Mouse (Mus musculus) midbrain, embryonic 15.5 days (tissue): ENCODE data around the gene Cc2d1a. TPM values are rescaled to one million over a fixed set of nuclear protein-coding genes. Genes with fewer than 3 reads are reported as not detected.

ENCODE experiments used
- ATAC-seq: fragments of 200-750 bp; cut with Nextera tagmentation; replicated peaks from 2 replicates; pipeline ENCODE4 v1.8.0; 2017; ENCODE audit warnings: moderate TSS enrichment
- H3K27ac ChIP-seq: fragments of 300-500 bp; sonication (generic); 2 replicates; pipeline ENCODE4 v1.5.1; 2015; ENCODE audit warnings: mild to moderate bottlenecking, inconsistent platforms
- H3K27me3 ChIP-seq: fragments of 300-500 bp; sonication (generic); replicated peaks from 2 replicates; pipeline ENCODE4 v1.6.1; 2015; ENCODE audit warnings: inconsistent platforms
- H3K36me3 ChIP-seq: fragments of 300-500 bp; sonication (generic); replicated peaks from 2 replicates; pipeline ENCODE4 v1.6.1; 2015; ENCODE audit warnings: inconsistent platforms
- H3K4me1 ChIP-seq: fragments of 300-500 bp; sonication (generic); 2 replicates; pipeline ENCODE4 v1.6.1; 2015; ENCODE audit warnings: inconsistent platforms
- H3K4me2 ChIP-seq: fragments of 300-500 bp; sonication (generic); 2 replicates; pipeline ENCODE4 v1.6.1; 2015; ENCODE audit warnings: inconsistent platforms, mild to moderate bottlenecking, moderate library complexity
- H3K4me3 ChIP-seq: fragments of 300-500 bp; sonication (generic); 2 replicates; pipeline ENCODE4 v1.5.1; 2015; ENCODE audit warnings: mild to moderate bottlenecking, inconsistent platforms
- H3K9ac ChIP-seq: fragments of 300-500 bp; sonication (generic); 2 replicates; pipeline ENCODE4 v1.6.1; 2015; ENCODE audit warnings: mild to moderate bottlenecking, inconsistent platforms
- H3K9me3 ChIP-seq: fragments of 300-500 bp; sonication (generic); 2 replicates; pipeline ENCODE4 v1.6.1; 2016; ENCODE audit warnings: inconsistent platforms
- WGBS: fragments of 180-500 bp; shearing (Covaris S2); methylation state at CpG from one replicate; pipeline ENCODE4 v1.1.7; 2015; ENCODE audit warnings: mixed read lengths; 5-methylcytosine and 5-hydroxymethylcytosine counted together
- polyA plus RNA-seq: library from polyadenylated mRNA; unstranded; fragments of >200 nt; fragmentation: Nextera tagmentation; extraction: Ambion mirVana; gene quantifications from 2 replicates; pipeline ENCODE4 v1.2.1, GENCODE M21; 2015

The Cc2d1a gene
- polyA plus RNA-seq, result 52.5 and 53.3 TPM in 2 replicates

- Histone ChIP-seq H3K9ac (peak within 1 kb of the TSS; percentile 78), H3K4me1 (peaks cover 27% of the 10 kb centered on the region), H3K4me2 (peak within 1 kb of the TSS; percentile 80), H3K27me3 (no peaks in the 10 kb centered on the region), H3K36me3 (peaks cover 15% of the 10 kb centered on the region), H3K27ac (peak within 1 kb of the TSS; percentile 61), H3K9me3 (no peaks in the 10 kb centered on the region), H3K4me3 (peak within 1 kb of the TSS; percentile 72)
- WGBS, result 18% methylated on average over 48 of the region's 49 CpGs
- peak; percentile 95 for ATAC-seq
Measured at GRCm38 (mm10) chr8:84147769-84148530, at the start of gene Cc2d1a, which contains the start of gene 4930432K21Rik. TSS of gene Cc2d1a (minus strand) at chr8:84147936. TSS of gene 4930432K21Rik (plus strand) at chr8:84148025.

GRCm38 (mm10) chr8:84197141-84197921 is 49.6 kb upstream of the Cc2d1a start:
- H3K27ac ChIP-seq, result peak overlapping the region; percentile 77
- peaks cover 16% of the 10 kb centered on the region for H3K27me3 ChIP-seq
- H3K4me3 ChIP-seq, result peak overlapping the region; percentile 50
- H3K4me2 ChIP-seq, result peak overlapping the region; percentile 76
- H3K4me1 ChIP-seq, result peaks cover 41% of the 10 kb centered on the region
- WGBS, result 2% methylated on average over 43 of the region's 43 CpGs
- no peaks in the 10 kb centered on the region for H3K36me3 ChIP-seq
- peak; percentile 18; the same call in 1 of the 2 replicates for ATAC-seq
- no peaks in the 10 kb centered on the region for H3K9me3 ChIP-seq
- peak overlapping the region; percentile 11 for H3K9ac ChIP-seq

- Histone ChIP-seq H3K9me3 (no peaks in the 10 kb centered on the region), H3K9ac (no peak overlapping the region), H3K27ac (no peak overlapping the region), H3K4me3 (no peak overlapping the region), H3K27me3 (no peaks in the 10 kb centered on the region; the same call in 1 of the 2 replicates), H3K36me3 (no peaks in the 10 kb centered on the region), H3K4me2 (no peak overlapping the region), H3K4me1 (peaks cover 28% of the 10 kb centered on the region)
- 66% methylated on average over 3 of the region's 3 CpGs for WGBS
- no peak for ATAC-seq
Measured at GRCm38 (mm10) chr8:84194224-84194743, 46.5 kb upstream of the Cc2d1a start.

GRCm38 (mm10) chr8:84193566-84193965 is 45.8 kb upstream of the Cc2d1a start:
- Histone ChIP-seq H3K4me1 (peaks cover 24% of the 10 kb centered on the region), H3K9ac (no peak overlapping the region), H3K36me3 (no peaks in the 10 kb centered on the region), H3K27me3 (no peaks in the 10 kb centered on the region; the same call in 1 of the 2 replicates), H3K4me2 (no peak overlapping the region), H3K9me3 (no peaks in the 10 kb centered on the region), H3K4me3 (no peak overlapping the region), H3K27ac (no peak overlapping the region)
- 87% methylated on average over 5 of the region's 5 CpGs for WGBS
- ATAC-seq, result no peak

GRCm38 (mm10) chr8:84193161-84193560 is 45.4 kb upstream of the Cc2d1a start:
- no peak overlapping the region for H3K4me3 ChIP-seq
- no peak for ATAC-seq
- peaks cover 19% of the 10 kb centered on the region for H3K4me1 ChIP-seq
- no peak overlapping the region for H3K9ac ChIP-seq
- no peaks in the 10 kb centered on the region; the same call in 1 of the 2 replicates for H3K27me3 ChIP-seq
- 75% methylated on average over 4 of the region's 4 CpGs for WGBS
- no peaks in the 10 kb centered on the region for H3K36me3 ChIP-seq
- H3K4me2 ChIP-seq, result no peak overlapping the region
- H3K27ac ChIP-seq, result no peak overlapping the region
- no peaks in the 10 kb centered on the region for H3K9me3 ChIP-seq

- Histone ChIP-seq H3K4me3 (peak overlapping the region; percentile 3; the same call in 1 of the 2 replicates), H3K9ac (peak overlapping the region; percentile 6; the same call in 1 of the 2 replicates), H3K36me3 (no peaks in the 10 kb centered on the region), H3K27me3 (peaks cover 4% of the 10 kb centered on the region; the same call in 1 of the 2 replicates), H3K4me1 (peaks cover 13% of the 10 kb centered on the region), H3K27ac (no peak overlapping the region), H3K4me2 (peak overlapping the region; percentile 30), H3K9me3 (no peaks in the 10 kb centered on the region)
- WGBS, result 4% methylated on average over 33 of the region's 33 CpGs
- ATAC-seq, result peak; percentile 49; the same call in 1 of the 2 replicates
Measured at GRCm38 (mm10) chr8:84192555-84192954, 44.8 kb upstream of the Cc2d1a start.

GRCm38 (mm10) chr8:84192023-84192422 is 44.3 kb upstream of the Cc2d1a start:
- Histone ChIP-seq H3K9ac (no peak overlapping the region), H3K9me3 (no peaks in the 10 kb centered on the region), H3K4me3 (no peak overlapping the region), H3K27me3 (peaks cover 5% of the 10 kb centered on the region; the same call in 1 of the 2 replicates), H3K36me3 (no peaks in the 10 kb centered on the region), H3K27ac (0 out of 2 replicates have a peak overlapping the region, but pooled peaks have one; percentile 23), H3K4me1 (peaks cover 10% of the 10 kb centered on the region), H3K4me2 (peak overlapping the region; percentile 30; the same call in 1 of the 2 replicates)
- ATAC-seq, result peak; percentile 44; the same call in 1 of the 2 replicates
- 51% methylated on average over 13 of the region's 13 CpGs for WGBS

- ATAC-seq, result no peak
- Histone ChIP-seq H3K9ac (no peak overlapping the region), H3K27ac (no peak overlapping the region), H3K9me3 (no peaks in the 10 kb centered on the region), H3K4me2 (no peak overlapping the region), H3K27me3 (peaks cover 5% of the 10 kb centered on the region; the same call in 1 of the 2 replicates), H3K4me3 (no peak overlapping the region), H3K36me3 (no peaks in the 10 kb centered on the region), H3K4me1 (peaks cover 17% of the 10 kb centered on the region)
- WGBS, result 94% methylated on average over 7 of the region's 7 CpGs
Measured at GRCm38 (mm10) chr8:84190191-84190867, 42.6 kb upstream of the Cc2d1a start.

- Histone ChIP-seq H3K9me3 (no peaks in the 10 kb centered on the region), H3K4me3 (no peak overlapping the region), H3K27me3 (peaks cover 5% of the 10 kb centered on the region; the same call in 1 of the 2 replicates), H3K36me3 (no peaks in the 10 kb centered on the region), H3K9ac (no peak overlapping the region), H3K4me1 (peaks cover 22% of the 10 kb centered on the region), H3K4me2 (no peak overlapping the region), H3K27ac (no peak overlapping the region)
- ATAC-seq, result no peak
- 59% methylated on average over 4 of the region's 4 CpGs for WGBS
Measured at GRCm38 (mm10) chr8:84189603-84190002, 41.9 kb upstream of the Cc2d1a start.

- H3K4me2 ChIP-seq, result no peak overlapping the region
- ATAC-seq, result no peak
- no peak overlapping the region for H3K4me3 ChIP-seq
- peaks cover 28% of the 10 kb centered on the region for H3K4me1 ChIP-seq
- no peak overlapping the region for H3K9ac ChIP-seq
- H3K27ac ChIP-seq, result no peak overlapping the region
- no peaks in the 10 kb centered on the region for H3K9me3 ChIP-seq
- WGBS, result 88% methylated on average over 10 of the region's 10 CpGs
- H3K27me3 ChIP-seq, result peaks cover 5% of the 10 kb centered on the region; the same call in 1 of the 2 replicates
- H3K36me3 ChIP-seq, result no peaks in the 10 kb centered on the region
Measured at GRCm38 (mm10) chr8:84188671-84189070, 40.9 kb upstream of the Cc2d1a start.

- ATAC-seq, result no peak
- H3K4me1 ChIP-seq, result peaks cover 33% of the 10 kb centered on the region
- 6% methylated on average over 21 of the region's 21 CpGs for WGBS
- peak overlapping the region; percentile 47 for H3K4me2 ChIP-seq
- H3K4me3 ChIP-seq, result peak overlapping the region; percentile 10
- H3K9ac ChIP-seq, result no peak overlapping the region; the same call in 1 of the 2 replicates
- H3K27ac ChIP-seq, result peak overlapping the region; percentile 6; the same call in 1 of the 2 replicates
- H3K27me3 ChIP-seq, result 0 out of 2 replicates have a peak, but pooled peaks cover 5% of the 10 kb centered on the region
- H3K9me3 ChIP-seq, result no peaks in the 10 kb centered on the region
- no peaks in the 10 kb centered on the region for H3K36me3 ChIP-seq
Measured at GRCm38 (mm10) chr8:84187065-84187755, 39.5 kb upstream of the Cc2d1a start.
